Mouse (Mus musculus): ENCODE results near the gene Krt79. TPM values are rescaled to one million over a fixed set of nuclear protein-coding genes. Genes with fewer than 3 reads are reported as not detected.

Gene Krt79
- polyA plus RNA-seq, 1 experiment, result 32.7 TPM

- no peaks in the 10 kb centered on the region; the same call in 1 of the 2 replicates for H3K4me1 ChIP-seq (ENCODE audit: control insufficient read depth, insufficient read depth, low read length)
- 40% methylated on average over 8 of the region's 8 CpGs for WGBS
- no peak overlapping the region for H3K4me3 ChIP-seq (replicated peaks; ENCODE audit: extremely low read depth, low read depth, low read length)
- TF ChIP-seq CTCF (IDR thresholded peaks at IDR 0.05; ENCODE audit: insufficient read depth, low read length) (no peak), POLR2A (IDR thresholded peaks at IDR 0.05; ENCODE audit: borderline replicate concordance, extremely low read depth, low read depth, low read length) (no peak)
- DNase-seq, result no peak
Observed at GRCm38 (mm10) chr15:101941948-101942347, 1.8 kb upstream of the Krt79 start.

- Histone ChIP-seq H3K4me3 (replicated peaks; ENCODE audit: extremely low read depth, low read depth, low read length) (no peak overlapping the region), H3K4me1 (ENCODE audit: control insufficient read depth, insufficient read depth, low read length) (no peaks in the 10 kb centered on the region)
- no peak for TF ChIP-seq POLR2A (IDR thresholded peaks at IDR 0.05; ENCODE audit: borderline replicate concordance, extremely low read depth, low read depth, low read length)
- no peak for TF ChIP-seq CTCF (IDR thresholded peaks at IDR 0.05; ENCODE audit: insufficient read depth, low read length)
- DNase-seq, result peak; percentile 29
- WGBS, result 67% methylated on average over 9 of the region's 9 CpGs
Observed at GRCm38 (mm10) chr15:101938600-101939308, 1.4 kb downstream of the Krt79 start.

DNA sequence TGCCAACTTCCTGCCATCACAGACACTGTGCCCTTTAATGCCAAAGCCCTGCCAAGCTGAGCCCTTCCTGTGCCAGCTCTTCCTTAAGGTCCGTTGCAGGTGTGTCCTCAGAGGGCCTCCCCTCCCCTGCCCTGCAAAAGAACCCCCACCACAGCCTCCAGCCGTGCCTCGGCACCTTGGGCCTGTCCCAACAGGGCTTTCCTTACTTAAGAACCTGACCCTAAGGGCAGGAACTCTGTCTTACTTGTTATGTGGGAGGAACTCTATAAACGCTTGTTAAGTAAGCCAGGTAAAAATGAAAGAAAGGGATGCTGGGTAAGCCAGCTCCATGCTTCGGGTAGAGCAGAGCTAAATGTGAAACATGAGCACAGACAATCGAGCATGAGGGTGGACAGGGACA lies 7.1 kb downstream of the Krt79 start:
- Histone ChIP-seq H3K4me3 (replicated peaks; ENCODE audit: extremely low read depth, low read depth, low read length) (no peak overlapping the region), H3K4me1 (ENCODE audit: control insufficient read depth, insufficient read depth, low read length) (no peaks in the 10 kb centered on the region)
- TF ChIP-seq CTCF (IDR thresholded peaks at IDR 0.05; ENCODE audit: insufficient read depth, low read length), result no peak
- TF ChIP-seq POLR2A (IDR thresholded peaks at IDR 0.05; ENCODE audit: borderline replicate concordance, extremely low read depth, low read depth, low read length), result no peak
- DNase-seq, result no peak
- 59% methylated on average over 6 of the region's 6 CpGs for WGBS

DNA sequence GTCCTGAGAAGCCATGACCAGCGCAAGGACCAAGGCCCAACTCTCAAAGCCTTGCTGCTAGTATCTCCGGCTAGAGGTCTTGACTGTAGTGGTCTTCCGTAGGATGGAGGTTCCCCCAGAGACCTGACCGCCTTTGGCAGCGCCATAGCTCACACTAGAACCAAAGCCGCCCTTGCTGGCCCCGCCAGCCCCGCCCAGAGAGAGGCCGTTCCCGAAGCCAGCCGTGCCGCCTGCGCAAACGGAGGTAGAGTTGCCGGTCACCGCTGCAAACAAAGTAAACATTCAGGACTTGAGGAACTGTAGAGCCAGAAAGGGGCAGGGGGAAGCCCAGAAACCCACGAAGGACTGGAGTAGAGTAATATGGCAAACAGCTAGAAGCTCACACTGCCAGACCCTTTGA lies 10.5 kb downstream of the Krt79 start:
- WGBS, result 5% methylated on average over 17 of the region's 17 CpGs
- Histone ChIP-seq H3K4me3 (replicated peaks; ENCODE audit: extremely low read depth, low read depth, low read length) (peak overlapping the region; percentile 44), H3K4me1 (ENCODE audit: control insufficient read depth, insufficient read depth, low read length) (no peaks in the 10 kb centered on the region; the same call in 1 of the 2 replicates)
- TF ChIP-seq CTCF (IDR thresholded peaks at IDR 0.05; ENCODE audit: insufficient read depth, low read length) (no peak), POLR2A (IDR thresholded peaks at IDR 0.05; ENCODE audit: borderline replicate concordance, extremely low read depth, low read depth, low read length) (no peak)
- peak; percentile 56 for DNase-seq

GRCm38 (mm10) chr15:101929087-101929486 lies 11.0 kb downstream of the Krt79 start:
- 15% methylated on average over 9 of the region's 9 CpGs for WGBS
- TF ChIP-seq CTCF (IDR thresholded peaks at IDR 0.05; ENCODE audit: insufficient read depth, low read length) (no peak), POLR2A (IDR thresholded peaks at IDR 0.05; ENCODE audit: borderline replicate concordance, extremely low read depth, low read depth, low read length) (no peak)
- Histone ChIP-seq H3K4me1 (ENCODE audit: control insufficient read depth, insufficient read depth, low read length) (no peaks in the 10 kb centered on the region; the same call in 1 of the 2 replicates), H3K4me3 (replicated peaks; ENCODE audit: extremely low read depth, low read depth, low read length) (no peak overlapping the region)
- no peak for DNase-seq

- TF ChIP-seq POLR2A (IDR thresholded peaks at IDR 0.05; ENCODE audit: borderline replicate concordance, extremely low read depth, low read depth, low read length) (no peak), CTCF (IDR thresholded peaks at IDR 0.05; ENCODE audit: insufficient read depth, low read length) (no peak)
Observed at GRCm38 (mm10) chr15:101927340-101928080, 12.6 kb downstream of the Krt79 start.

DNA sequence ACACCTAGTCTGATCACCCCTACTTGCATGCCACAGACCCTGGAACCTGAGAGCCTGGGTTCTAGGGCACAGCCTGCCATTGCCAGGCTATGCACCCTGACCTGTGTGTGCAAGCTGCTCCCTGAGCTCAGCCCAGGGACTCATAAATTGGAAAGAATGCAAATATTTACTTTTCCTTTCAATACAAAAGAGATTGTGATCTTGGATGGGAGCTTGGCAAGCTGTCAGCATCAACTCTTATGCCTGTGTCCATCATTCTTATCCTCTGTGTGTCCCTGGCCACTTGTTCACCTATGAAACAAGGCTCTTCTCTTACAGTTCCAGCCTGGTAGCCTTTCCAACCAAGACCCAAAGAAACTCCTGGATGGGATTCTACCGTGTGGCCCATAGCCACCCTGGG lies 15.1 kb downstream of the Krt79 start:
- no peak for DNase-seq
- TF ChIP-seq CTCF (IDR thresholded peaks at IDR 0.05; ENCODE audit: insufficient read depth, low read length) (no peak), POLR2A (IDR thresholded peaks at IDR 0.05; ENCODE audit: borderline replicate concordance, extremely low read depth, low read depth, low read length) (no peak)
- no peaks in the 10 kb centered on the region; the same call in 1 of the 2 replicates for H3K4me1 ChIP-seq (ENCODE audit: control insufficient read depth, insufficient read depth, low read length)
- WGBS, result 76% methylated on average over 1 of the region's 1 CpGs
- no peak overlapping the region for H3K4me3 ChIP-seq (replicated peaks; ENCODE audit: extremely low read depth, low read depth, low read length)

More at GRCm38 (mm10) chr15:101927340-101928080, 12.6 kb downstream of the Krt79 start:
- WGBS, result 52% methylated on average over 12 of the region's 12 CpGs
- Histone ChIP-seq H3K4me3 (replicated peaks; ENCODE audit: extremely low read depth, low read depth, low read length) (no peak overlapping the region), H3K4me1 (ENCODE audit: control insufficient read depth, insufficient read depth, low read length) (no peaks in the 10 kb centered on the region; the same call in 1 of the 2 replicates)
- DNase-seq, result no peak

DNA sequence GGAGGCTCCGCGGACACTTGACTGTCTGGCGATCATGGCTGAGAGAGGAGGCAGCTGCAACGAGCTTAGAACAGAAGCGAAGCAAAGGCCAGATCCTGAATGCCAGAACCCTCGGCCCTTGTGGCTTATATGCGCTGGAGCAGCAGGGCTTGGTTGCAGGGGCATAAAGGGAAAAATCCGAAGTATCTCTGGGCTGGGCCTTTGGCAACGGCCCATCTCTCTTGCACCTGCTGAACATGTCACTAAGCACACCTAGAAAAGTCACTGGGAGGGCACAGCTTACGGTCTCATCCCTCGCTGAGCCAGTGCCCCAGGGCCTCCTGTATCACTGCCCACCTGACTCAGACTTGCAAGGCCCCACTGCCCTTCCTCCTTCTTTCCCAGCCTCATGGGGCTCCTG lies 15.5 kb downstream of the Krt79 start, which contains the start of gene Krt4:
Gene Krt4, minus strand, starts transcription at position 101 of the 400 bp plus-strand sequence.
- no peak within 1 kb of the TSS for H3K4me3 ChIP-seq (replicated peaks; ENCODE audit: extremely low read depth, low read depth, low read length)
- TF ChIP-seq CTCF (IDR thresholded peaks at IDR 0.05; ENCODE audit: insufficient read depth, low read length), result no peak
- TF ChIP-seq POLR2A (IDR thresholded peaks at IDR 0.05; ENCODE audit: borderline replicate concordance, extremely low read depth, low read depth, low read length), result no peak
- H3K4me1 ChIP-seq (ENCODE audit: control insufficient read depth, insufficient read depth, low read length), result no peaks in the 10 kb centered on the region; the same call in 1 of the 2 replicates
- DNase-seq, result no peak
- 70% methylated on average over 11 of the region's 11 CpGs for WGBS

GRCm38 (mm10) chr15:101922296-101922695 lies 17.8 kb downstream of the Krt79 start:
- WGBS, result 80% methylated on average over 2 of the region's 2 CpGs
- no peaks in the 10 kb centered on the region; the same call in 1 of the 2 replicates for H3K4me1 ChIP-seq (ENCODE audit: control insufficient read depth, insufficient read depth, low read length)
- H3K4me3 ChIP-seq (replicated peaks; ENCODE audit: extremely low read depth, low read depth, low read length), result no peak overlapping the region
- TF ChIP-seq POLR2A (IDR thresholded peaks at IDR 0.05; ENCODE audit: borderline replicate concordance, extremely low read depth, low read depth, low read length), result no peak
- no peak for TF ChIP-seq CTCF (IDR thresholded peaks at IDR 0.05; ENCODE audit: insufficient read depth, low read length)
- no peak for DNase-seq
